Mouse (Mus musculus) spleen, postnatal 36 days (tissue): ENCODE measurements at regions not wholly inside any gene's neighbourhood (a gene's known extent, or its start where the extent isn't known, plus 50 kb on each side); places are given as distances from the start of the nearest gene placed in this dataset.
A peak's percentile ranks its signal among the peaks of the same experiment; 100 is the strongest.

Experiments used
- DNase-seq, 2 experiments: peaks; one replicate each; pipeline ENCODE4 v3.0.0; 2022; ENCODE audit warnings: low spot score in 2 of 2, mixed read lengths in 1 of 2

DNA sequence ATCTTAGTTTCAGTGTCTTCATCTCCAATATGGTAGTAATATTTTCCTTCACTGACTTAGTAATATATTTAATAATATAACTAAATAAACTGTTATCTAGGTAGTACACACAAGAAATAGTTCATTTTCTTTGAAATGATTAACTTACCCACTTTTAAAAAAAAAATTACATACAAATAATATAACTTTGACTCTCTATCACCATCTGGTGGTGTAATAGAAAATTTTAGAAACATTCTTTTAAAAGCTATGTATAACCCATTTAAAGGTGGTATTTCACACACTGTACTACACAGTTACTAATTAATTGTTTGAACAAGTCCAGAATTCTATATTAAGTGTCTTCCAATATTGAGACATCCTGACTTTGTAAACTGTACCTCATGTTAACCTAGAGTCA lies 53.9 kb upstream of the Olfr266 start:
- DNase-seq: no peak

GRCm38 (mm10) chr3:106903198-106903597 lies 77.1 kb upstream of the Olfr266 start:
- DNase-seq: peak in 1 of 2 experiments; percentile 8

DNA sequence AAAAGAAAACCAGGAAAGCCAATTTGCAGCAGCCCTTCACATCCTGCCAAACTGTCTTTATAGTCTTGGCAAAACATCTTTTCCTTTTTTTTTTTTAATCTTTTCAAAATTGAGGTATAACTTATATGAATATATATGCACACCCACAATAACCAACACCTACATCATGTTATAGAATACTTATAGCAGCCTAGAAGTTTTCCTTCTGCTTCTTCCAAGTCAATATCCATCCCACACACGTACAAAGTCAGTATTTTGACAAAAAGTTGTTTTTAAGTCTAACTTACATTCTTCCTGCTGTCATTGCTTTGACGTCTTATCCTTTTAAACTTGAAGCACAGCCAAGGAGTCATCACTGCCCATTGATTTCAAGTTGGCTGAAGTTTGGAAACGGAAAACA lies 80.6 kb upstream of the Olfr266 start:
- DNase-seq: no peak

DNA sequence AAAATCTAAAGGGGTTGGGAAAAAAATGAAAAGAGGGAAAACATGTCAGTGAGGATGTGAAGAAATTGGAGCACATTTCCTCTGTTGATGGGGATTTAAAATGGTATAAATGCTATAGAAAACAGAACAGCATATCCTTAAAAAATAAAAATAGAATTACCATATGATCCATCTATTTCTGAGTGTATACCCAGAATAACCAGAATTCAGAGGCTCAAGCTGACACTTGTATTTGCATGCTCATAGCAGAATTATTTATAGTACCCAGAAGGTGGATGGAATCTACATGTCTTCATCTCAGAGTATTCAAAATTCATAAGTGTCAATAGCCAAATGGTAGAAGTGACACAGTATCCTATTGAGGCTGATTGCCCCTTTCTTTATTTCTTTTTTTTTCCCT lies 99.9 kb upstream of the Kcna3 start:
- no peak for DNase-seq

GRCm38 (mm10) chr3:106940095-106940494 lies 95.9 kb upstream of the Kcna3 start:
- DNase-seq: peak in 1 of 2 experiments; percentile 29

DNA sequence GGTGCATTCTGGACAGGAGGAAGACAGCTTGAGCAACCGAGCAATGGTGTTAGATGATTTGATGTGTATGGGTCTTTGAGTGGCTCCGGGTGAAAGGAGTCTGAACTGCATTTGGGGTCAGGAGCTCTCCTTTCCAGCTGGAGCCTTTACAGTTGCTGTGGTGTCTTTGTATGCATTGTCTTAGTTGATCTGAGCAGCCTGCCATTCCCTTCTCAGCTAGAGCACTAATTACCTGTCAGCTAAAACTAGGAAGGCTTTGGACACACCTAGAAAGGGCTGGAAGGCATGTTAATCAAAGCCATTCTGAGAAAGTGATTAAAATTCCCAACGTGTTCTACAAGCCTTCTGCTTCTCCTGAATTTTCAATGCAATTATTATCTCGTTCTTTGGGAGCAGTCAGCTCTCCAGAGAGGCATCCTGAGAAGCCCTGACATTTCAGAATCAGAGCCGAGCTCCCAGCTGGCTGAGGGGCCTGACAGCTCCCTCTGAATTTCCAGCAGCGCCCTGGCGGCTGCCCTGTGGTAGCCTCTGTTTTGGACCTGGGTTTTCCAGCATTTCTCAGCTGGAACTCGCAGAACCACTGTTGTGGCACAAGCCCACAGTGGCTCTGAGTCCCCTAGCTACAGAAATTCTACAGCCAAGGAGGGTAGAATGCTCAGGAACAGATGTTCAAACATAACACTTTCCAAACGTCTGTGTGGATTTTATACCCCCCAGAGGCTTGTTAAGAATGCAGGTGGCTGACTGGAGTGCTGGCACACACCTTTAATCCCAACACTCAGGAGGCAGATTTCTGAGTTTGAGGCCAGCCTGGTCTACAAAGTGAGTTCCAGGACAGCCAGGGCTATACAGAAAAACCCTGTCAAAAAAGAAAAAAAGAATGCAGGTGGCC lies 80.2 kb upstream of the Kcna3 start:
- DNase-seq: no peak

- DNase-seq: no peak
Observed at GRCm38 (mm10) chr3:106957162-106957895, 78.6 kb upstream of the Kcna3 start.

DNA sequence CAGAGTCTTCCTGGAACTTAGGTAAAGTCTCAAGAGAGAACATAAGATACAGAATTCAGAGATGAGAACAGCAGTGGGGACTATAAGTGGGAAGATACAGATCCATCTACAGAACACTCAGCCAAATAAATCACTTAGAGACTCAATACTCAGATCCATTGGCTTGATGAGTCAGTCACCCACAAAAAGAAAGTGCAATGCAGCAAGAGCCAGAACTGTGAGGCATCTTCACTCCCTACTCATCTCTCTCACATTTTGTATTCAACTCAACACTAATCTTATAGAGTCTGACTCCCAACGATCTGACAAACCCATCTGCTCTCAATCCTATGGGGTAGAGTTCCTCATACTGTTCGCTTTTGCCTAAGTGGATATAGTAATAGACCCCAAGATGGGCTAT lies 77.8 kb upstream of the Kcna3 start:
- no peak for DNase-seq

- no peak for DNase-seq
Observed at GRCm38 (mm10) chr3:106960596-106960995, 75.4 kb upstream of the Kcna3 start.

GRCm38 (mm10) chr3:106962466-106962865 lies 73.5 kb upstream of the Kcna3 start:
- no peak for DNase-seq

DNA sequence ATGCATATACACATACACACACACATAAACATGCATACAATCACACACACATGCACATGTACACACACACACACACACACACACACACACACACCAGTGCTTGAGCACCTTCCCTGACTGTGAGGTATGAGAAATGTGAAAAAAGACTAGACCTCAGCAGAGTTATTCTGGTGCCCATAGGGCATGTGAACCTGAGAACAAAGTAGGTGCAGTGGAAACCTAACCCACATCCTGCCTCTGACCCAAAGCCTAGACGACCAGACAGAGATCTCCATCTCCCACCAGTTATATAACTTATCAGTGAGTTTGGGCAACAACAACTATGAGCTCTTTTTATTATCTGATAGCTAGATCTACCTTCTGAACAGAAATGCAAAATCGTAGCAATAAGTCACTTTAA lies 69.8 kb upstream of the Kcna3 start:
- DNase-seq: peak; percentile 27 to 30

GRCm38 (mm10) chr3:106967479-106967878 lies 68.5 kb upstream of the Kcna3 start:
- DNase-seq: peak; percentile 8

DNA sequence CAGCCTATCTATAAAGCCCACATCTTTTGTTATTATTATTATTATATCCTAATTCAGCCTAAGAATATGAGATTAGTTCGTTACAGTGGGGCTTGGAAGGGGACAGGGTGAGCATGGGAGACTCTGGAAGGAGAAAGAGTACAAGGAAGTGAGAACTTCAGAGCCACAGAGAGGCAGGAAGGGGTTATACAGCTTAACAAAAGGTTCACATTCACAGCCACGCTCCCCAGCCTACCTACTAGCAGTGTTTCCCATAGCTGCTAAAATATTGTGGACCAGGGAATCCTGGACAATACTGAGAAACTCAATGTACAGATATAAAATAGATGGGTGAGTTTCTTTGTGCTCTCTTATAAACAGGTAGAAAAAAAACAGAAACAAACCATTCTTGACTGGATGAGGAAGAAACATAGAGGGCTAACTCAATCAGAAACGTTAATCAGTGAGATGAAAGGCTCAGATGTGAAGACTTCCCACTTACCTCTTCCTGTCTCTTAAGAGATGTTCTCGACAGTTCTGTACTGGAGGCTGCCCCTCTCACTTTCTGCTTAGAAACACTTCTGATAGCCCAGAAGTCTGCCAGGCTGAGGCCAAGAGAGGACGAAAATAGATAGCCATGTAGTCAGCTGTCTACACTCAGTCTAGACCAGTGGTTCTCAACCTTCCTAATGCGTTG lies 61.7 kb upstream of the Kcna3 start:
- DNase-seq: no peak

DNA sequence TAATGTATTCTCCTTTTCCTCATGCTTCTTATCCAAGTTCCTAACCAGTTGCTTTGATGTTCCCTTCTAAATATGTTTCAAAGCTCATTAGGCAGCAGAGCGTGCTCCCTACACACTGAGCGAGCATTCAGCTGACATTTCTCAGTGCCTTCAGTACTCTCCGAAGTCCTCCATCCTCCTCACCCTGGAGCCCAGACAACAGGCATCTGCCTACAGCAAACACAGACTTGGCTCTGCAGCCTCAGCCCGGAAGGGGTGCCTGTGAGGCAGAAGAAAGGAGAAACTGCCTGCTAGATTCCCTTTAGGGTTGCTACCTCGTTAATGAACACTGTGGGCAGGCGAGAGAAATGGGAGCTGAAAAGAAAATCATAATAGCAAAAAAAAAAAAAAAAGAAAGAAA lies 57.2 kb upstream of the Kcna3 start:
- no peak for DNase-seq

GRCm38 (mm10) chr3:106980914-106981313 lies 55.1 kb upstream of the Kcna3 start:
- DNase-seq: no peak

GRCm38 (mm10) chr3:106981323-106981722 lies 54.6 kb upstream of the Kcna3 start:
- DNase-seq: no peak

DNA sequence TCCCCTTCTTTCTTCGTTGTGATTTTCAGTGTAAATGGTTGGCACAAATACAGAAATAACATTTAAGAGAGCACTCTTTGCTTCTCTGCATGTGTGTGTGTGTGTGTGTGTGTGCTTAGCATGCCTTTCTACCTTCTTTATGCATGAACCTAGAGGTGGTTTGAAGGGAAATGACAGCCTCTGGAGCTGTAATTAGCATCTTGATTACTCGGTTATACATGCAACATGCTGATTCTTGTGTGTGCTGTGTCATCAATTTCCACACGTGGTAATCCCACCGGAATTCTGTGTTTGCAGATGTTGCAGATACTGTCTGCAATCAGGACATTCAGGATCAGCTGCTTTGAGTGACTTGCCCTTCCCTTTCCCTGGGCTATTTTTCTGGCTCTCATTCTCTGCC lies 51.7 kb upstream of the Kcna3 start:
- DNase-seq: no peak
